Mouse (Mus musculus) heart, postnatal 0 days (tissue): ENCODE results near the gene Ifitm3.

ENCODE experiments used
- CTCF ChIP-seq: IDR thresholded peaks from 2 replicates; pipeline ENCODE4 v1.5.1; 2016; ENCODE audit warnings: antibody characterized with exemption, control low read depth, low read depth
- EP300 ChIP-seq: IDR thresholded peaks from 2 replicates; pipeline ENCODE4 v1.6.1; 2016; ENCODE audit warnings: antibody characterized with exemption, low read depth

DNA sequence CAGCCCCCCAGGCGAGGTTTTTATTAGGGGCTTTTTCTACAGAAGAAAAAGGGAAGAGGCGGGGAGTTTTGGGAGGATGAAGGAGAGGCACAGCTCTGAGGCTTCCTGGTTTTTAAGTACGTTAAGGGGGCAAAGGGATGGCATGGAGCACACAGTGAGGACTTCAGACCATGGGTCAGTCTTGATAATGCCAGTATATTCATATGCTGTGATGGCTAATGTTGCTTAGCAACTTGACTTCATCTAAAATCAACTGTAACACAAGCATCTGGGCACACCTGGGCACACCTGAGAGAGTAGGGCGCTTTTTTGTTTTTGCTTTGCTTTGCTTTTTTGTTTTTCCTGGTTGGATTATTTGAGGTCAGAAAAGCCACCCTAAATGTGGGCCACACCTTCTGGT is 43.6 kb downstream of the Ifitm3 start, which contains the start of gene Ifitm1:
- TF ChIP-seq EP300 (no peak), CTCF (no peak)
